Mouse (Mus musculus) G1E (cell line): ENCODE measurements around the gene Nfs1.

ENCODE experiments used
- CTCF ChIP-seq: IDR thresholded peaks from 2 replicates; pipeline ENCODE4 v1.5.1; 2012; ENCODE audit warnings: low read depth, low read length, inconsistent platforms, mixed read lengths
- GATA1 ChIP-seq: IDR thresholded peaks from 2 replicates; pipeline ENCODE4 v1.6.1; 2012; ENCODE audit warnings: borderline replicate concordance, low read length, inconsistent platforms, mixed read lengths
- POLR2AphosphoS5 ChIP-seq: IDR thresholded peaks from 2 replicates; pipeline ENCODE4 v1.6.1; 2012; ENCODE audit warnings: low read depth, low read length, inconsistent platforms; ENCODE audit not compliant: insufficient replicate concordance

DNA sequence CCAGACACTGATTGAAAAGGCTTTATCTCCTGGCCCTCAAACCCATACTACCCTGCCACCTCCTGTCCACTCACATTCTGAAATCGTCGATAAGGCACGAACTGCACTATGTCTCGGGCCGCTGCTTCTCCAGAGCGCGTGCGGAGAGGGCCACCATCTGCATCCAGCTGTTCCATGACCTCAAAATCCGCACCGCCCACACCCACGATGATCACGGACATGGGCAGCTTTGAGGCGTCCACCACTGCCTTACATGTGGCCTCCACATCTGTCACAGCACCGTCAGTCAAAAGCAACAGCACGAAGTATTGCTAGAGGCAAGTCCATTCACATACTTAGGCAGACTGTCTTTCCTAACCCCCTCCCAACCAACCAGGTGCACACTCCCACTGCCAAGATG, 70.3 kb downstream of the Nfs1 start:
- TF ChIP-seq GATA1 (no peak), CTCF (no peak), POLR2AphosphoS5 (no peak)
